Mouse (Mus musculus) hindbrain, postnatal 0 days (tissue): ENCODE data around the gene Klhl12. TPM values are rescaled to one million over a fixed set of nuclear protein-coding genes. Genes with fewer than 3 reads are reported as not detected.
"Not testable (repeated sequence)": the region's sequence is repeated elsewhere in the genome, so short reads cannot be mapped to it uniquely, and the experiment has no call there.

Experiments used
- ATAC-seq: fragments of 200-750 bp; cut with Nextera tagmentation; 2 replicates; pipeline ENCODE4 v1.8.0; 2017; ENCODE audit warnings: mild to moderate bottlenecking, moderate TSS enrichment, moderate library complexity
- DNase-seq: peaks from one replicate; pipeline ENCODE4 v3.0.0-alpha.2; 2015; ENCODE audit warnings: low spot score
- H3K27ac ChIP-seq: fragments of 300-500 bp; sonication (generic); 2 replicates; pipeline ENCODE4 v1.5.1; 2014; ENCODE audit warnings: mild to moderate bottlenecking
- H3K27me3 ChIP-seq: fragments of 300-500 bp; sonication (generic); 2 replicates; pipeline ENCODE4 v1.6.1; 2014; ENCODE audit warnings: low read length, mixed read lengths; ENCODE audit not compliant: insufficient read depth
- H3K36me3 ChIP-seq: fragments of 300-500 bp; sonication (generic); 2 replicates; pipeline ENCODE4 v1.6.1; 2014; ENCODE audit warnings: low read length, mixed read lengths; ENCODE audit not compliant: insufficient read depth
- H3K4me1 ChIP-seq: fragments of 300-500 bp; sonication (generic); 2 replicates; pipeline ENCODE4 v1.6.1; 2014; ENCODE audit warnings: antibody characterized with exemption, low read length, mixed read lengths; ENCODE audit not compliant: insufficient read depth
- H3K4me2 ChIP-seq: fragments of 300-500 bp; sonication (generic); 2 replicates; pipeline ENCODE4 v1.6.1; 2014; ENCODE audit warnings: low read depth, mild to moderate bottlenecking, low read length, moderate library complexity, mixed read lengths
- H3K4me3 ChIP-seq: fragments of 300-500 bp; sonication (generic); 2 replicates; pipeline ENCODE4 v1.5.1; 2014; ENCODE audit warnings: low read length
- H3K9ac ChIP-seq: fragments of 300-500 bp; sonication (generic); replicated peaks from 2 replicates; pipeline ENCODE4 v1.6.1; 2014; ENCODE audit warnings: mild to moderate bottlenecking, low read length, moderate library complexity, mixed read lengths
- H3K9me3 ChIP-seq: fragments of 300-500 bp; sonication (generic); 2 replicates; pipeline ENCODE4 v1.6.1; 2016; ENCODE audit warnings: low read length, mixed read lengths
- CTCF ChIP-seq: IDR thresholded peaks from 2 replicates; pipeline ENCODE4 v1.5.1; 2016; ENCODE audit warnings: antibody characterized with exemption, control low read depth, low read depth
- WGBS: fragments of 180-500 bp; shearing (Covaris S2); extraction: QIAGEN DNeasy Blood & Tissue Kit; methylation state at CpG from one replicate; pipeline ENCODE4 v1.1.7; 2014; 5-methylcytosine and 5-hydroxymethylcytosine counted together
- polyA plus RNA-seq: library from polyadenylated mRNA; unstranded; fragments of >200 nt; fragmentation: Nextera tagmentation; extraction: Ambion mirVana; gene quantifications from 2 replicates; pipeline ENCODE4 v1.2.1, GENCODE M21; 2015
- total RNA-seq: library from RNA; depleted of rRNA; stranded (reverse); fragments of >200 nt; gene quantifications from 2 replicates; pipeline ENCODE4 v1.2.3, GENCODE M21; 2014

The Klhl12 gene
- total and polyA plus RNA-seq, 2 experiments from 2014 or later, result 28.5 to 36.9 TPM

DNA sequence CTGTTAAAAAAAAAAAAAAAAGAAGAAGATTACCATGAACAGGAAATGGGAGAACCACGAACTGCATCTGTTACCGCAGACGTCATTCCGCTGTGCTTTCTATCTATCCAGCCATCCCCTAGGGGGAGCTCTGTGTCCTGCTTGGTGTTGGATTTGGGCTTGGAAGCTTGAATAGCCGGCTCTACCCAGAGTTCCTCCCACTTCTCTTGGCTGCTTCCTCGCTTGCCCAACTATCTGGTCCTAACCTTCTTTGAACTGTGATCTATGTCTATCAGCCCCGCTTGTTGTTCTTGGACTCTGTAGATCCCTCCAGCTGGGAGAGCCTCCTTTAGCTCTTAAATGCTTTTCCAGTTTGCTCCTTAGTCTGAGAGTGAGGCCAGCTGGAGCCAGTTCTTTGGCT is 63.3 kb downstream of the Klhl12 start:
- peaks cover 8% of the 10 kb centered on the region for H3K4me1 ChIP-seq
- peak; percentile 79 for TF ChIP-seq CTCF
- H3K9ac ChIP-seq, result no peak overlapping the region
- H3K27me3 ChIP-seq, result no peaks in the 10 kb centered on the region
- H3K36me3 ChIP-seq, result no peaks in the 10 kb centered on the region
- DNase-seq (peak; percentile 87), ATAC-seq (peak; percentile 61; the same call in 1 of the 2 replicates)
- H3K9me3 ChIP-seq, result no peaks in the 10 kb centered on the region
- no peak overlapping the region for H3K4me3 ChIP-seq
- no peak overlapping the region for H3K27ac ChIP-seq
- H3K4me2 ChIP-seq, result no peak overlapping the region
- 14% methylated on average over 7 of the region's 7 CpGs for WGBS

DNA sequence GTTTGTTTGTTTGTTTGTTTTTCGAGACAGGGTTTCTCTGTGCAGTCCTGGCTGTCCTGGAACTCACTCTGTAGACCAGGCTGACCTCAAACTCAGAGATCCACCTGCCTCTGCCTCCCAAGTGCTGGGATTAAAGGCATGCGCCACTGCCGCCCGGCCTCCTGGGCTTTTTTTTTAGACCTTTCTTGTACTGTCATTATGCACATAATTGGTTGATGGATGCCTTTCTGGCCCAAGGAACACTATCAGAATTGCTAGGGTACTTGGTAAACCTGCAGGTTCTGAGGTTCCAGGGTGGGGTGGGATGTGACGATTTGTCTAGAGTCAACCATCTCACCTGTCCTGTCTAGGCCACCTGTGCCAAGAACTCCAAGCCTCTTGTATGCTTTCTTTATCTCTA is 63.9 kb downstream of the Klhl12 start:
- not testable (repeated sequence) for H3K4me2 ChIP-seq, H3K36me3 ChIP-seq, DNase-seq, H3K27me3 ChIP-seq, ATAC-seq, H3K9me3 ChIP-seq, H3K4me1 ChIP-seq, H3K4me3 ChIP-seq, H3K9ac ChIP-seq, H3K27ac ChIP-seq
- WGBS, result 95% methylated on average over 5 of the region's 5 CpGs

GRCm38 (mm10) chr1:134520001-134520721 is 64.8 kb downstream of the Klhl12 start:
- Histone ChIP-seq H3K27ac (no peak overlapping the region), H3K9me3 (no peaks in the 10 kb centered on the region), H3K4me3 (no peak overlapping the region), H3K4me1 (peaks cover 7% of the 10 kb centered on the region), H3K9ac (no peak overlapping the region), H3K4me2 (no peak overlapping the region), H3K27me3 (no peaks in the 10 kb centered on the region), H3K36me3 (no peaks in the 10 kb centered on the region)
- WGBS, result 87% methylated on average over 8 of the region's 8 CpGs
- TF ChIP-seq CTCF, result no peak
- DNase-seq (no peak), ATAC-seq (no peak)

- H3K4me1 ChIP-seq, result peaks cover 5% of the 10 kb centered on the region
- H3K4me3 ChIP-seq, result no peak overlapping the region
- H3K36me3 ChIP-seq, result no peaks in the 10 kb centered on the region
- no peaks in the 10 kb centered on the region for H3K9me3 ChIP-seq
- DNase-seq (no peak), ATAC-seq (no peak)
- H3K4me2 ChIP-seq, result no peak overlapping the region
- no peak overlapping the region for H3K27ac ChIP-seq
- no peaks in the 10 kb centered on the region for H3K27me3 ChIP-seq
- no peak overlapping the region for H3K9ac ChIP-seq
- WGBS, result 85% methylated on average over 7 of the region's 7 CpGs
- no peak for TF ChIP-seq CTCF
These were observed 65.8 kb downstream of the Klhl12 start for GRCm38 (mm10) chr1:134521163-134521562.

- Histone ChIP-seq H3K4me3 (no peak overlapping the region), H3K4me1 (no peaks in the 10 kb centered on the region), H3K9me3 (no peaks in the 10 kb centered on the region), H3K27me3 (no peaks in the 10 kb centered on the region), H3K36me3 (no peaks in the 10 kb centered on the region), H3K4me2 (no peak overlapping the region), H3K9ac (no peak overlapping the region), H3K27ac (no peak overlapping the region)
- no peak for ATAC-seq
- no peak for DNase-seq
- WGBS, result 54% methylated on average over 2 of the region's 2 CpGs
- no peak for TF ChIP-seq CTCF
These were observed 67.0 kb downstream of the Klhl12 start for GRCm38 (mm10) chr1:134522325-134522724.

DNA sequence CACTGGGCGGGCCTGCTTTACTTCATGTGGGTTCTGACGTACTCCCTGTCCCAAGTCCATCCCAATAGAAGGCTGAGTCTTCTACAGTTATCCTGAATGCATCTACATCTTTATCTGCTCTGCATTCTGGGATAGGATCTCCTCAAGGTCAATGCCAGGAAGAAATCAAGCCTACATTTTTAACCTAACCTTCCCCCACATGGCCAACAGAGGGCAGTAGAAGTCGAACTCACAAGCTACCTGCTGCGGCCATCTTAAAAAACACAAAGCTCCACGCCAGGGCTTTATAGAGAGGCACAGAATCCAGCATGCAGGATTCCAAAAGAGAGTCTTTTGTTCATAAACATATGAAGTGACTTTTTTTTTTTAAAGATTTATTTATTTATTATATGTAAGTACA is 69.1 kb downstream of the Klhl12 start:
- no peaks in the 10 kb centered on the region for H3K36me3 ChIP-seq
- no peak overlapping the region for H3K9ac ChIP-seq
- peak; percentile 6 for DNase-seq
- no peak overlapping the region for H3K27ac ChIP-seq
- no peak overlapping the region for H3K4me3 ChIP-seq
- no peak overlapping the region for H3K4me2 ChIP-seq
- no peak for ATAC-seq
- no peaks in the 10 kb centered on the region for H3K9me3 ChIP-seq
- no peaks in the 10 kb centered on the region for H3K27me3 ChIP-seq
- 71% methylated on average over 5 of the region's 5 CpGs for WGBS
- no peaks in the 10 kb centered on the region for H3K4me1 ChIP-seq
- TF ChIP-seq CTCF, result peak; percentile 46

GRCm38 (mm10) chr1:134525015-134525414 is 69.7 kb downstream of the Klhl12 start:
- Histone ChIP-seq H3K27me3 (no peaks in the 10 kb centered on the region), H3K4me2 (no peak overlapping the region), H3K36me3 (no peaks in the 10 kb centered on the region), H3K9ac (no peak overlapping the region), H3K4me1 (no peaks in the 10 kb centered on the region), H3K4me3 (no peak overlapping the region), H3K27ac (no peak overlapping the region), H3K9me3 (no peaks in the 10 kb centered on the region)
- no peak for DNase-seq
- no peak for TF ChIP-seq CTCF
- ATAC-seq, result no peak
- 88% methylated on average over 1 of the region's 1 CpGs for WGBS
